Mouse (Mus musculus): ENCODE measurements around the gene Stfa2. TPM values are rescaled to one million over a fixed set of nuclear protein-coding genes. Genes with fewer than 3 reads are reported as not detected.
"Not testable (repeated sequence)": the region's sequence is repeated elsewhere in the genome, so short reads cannot be mapped to it uniquely, and the experiment has no call there.

The Stfa2 gene
- polyA plus RNA-seq (2012; rRNA removed): not detected in 2 replicates

DNA sequence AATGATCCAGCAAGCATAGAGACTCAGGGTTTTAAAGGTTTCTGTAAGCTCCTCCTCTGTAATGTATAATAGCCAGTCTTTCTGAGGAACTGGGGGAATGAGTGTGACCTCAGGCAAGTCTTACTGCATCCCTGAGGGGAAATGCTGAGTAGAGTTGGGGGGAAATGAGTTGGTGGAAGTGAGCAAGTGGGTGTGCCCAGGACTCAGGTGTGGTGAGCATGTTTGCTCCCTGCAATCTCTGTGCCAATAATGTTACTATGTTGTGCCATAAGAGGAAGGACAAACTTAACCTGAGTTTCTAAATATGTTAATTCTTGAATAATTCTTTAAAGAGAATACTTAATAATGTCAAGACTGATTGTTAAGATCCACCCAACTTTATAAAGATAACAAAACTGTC is at the start of gene Stfa2:
TSS of gene Stfa2 (minus strand) at position 101 of the 400 bp plus-strand sequence.
- Histone ChIP-seq H3K27ac (ENCODE audit: insufficient read depth, low read length) (no peak within 1 kb of the TSS), H3K4me1 (ENCODE audit: control insufficient read depth, insufficient read depth, low read length) (no peaks in the 10 kb centered on the region), H3K4me3 (ENCODE audit: insufficient read depth, low read length) (no peak within 1 kb of the TSS)
- no peak for TF ChIP-seq CTCF (IDR thresholded peaks at IDR 0.05; ENCODE audit: extremely low read depth, insufficient read depth, low read length)

DNA sequence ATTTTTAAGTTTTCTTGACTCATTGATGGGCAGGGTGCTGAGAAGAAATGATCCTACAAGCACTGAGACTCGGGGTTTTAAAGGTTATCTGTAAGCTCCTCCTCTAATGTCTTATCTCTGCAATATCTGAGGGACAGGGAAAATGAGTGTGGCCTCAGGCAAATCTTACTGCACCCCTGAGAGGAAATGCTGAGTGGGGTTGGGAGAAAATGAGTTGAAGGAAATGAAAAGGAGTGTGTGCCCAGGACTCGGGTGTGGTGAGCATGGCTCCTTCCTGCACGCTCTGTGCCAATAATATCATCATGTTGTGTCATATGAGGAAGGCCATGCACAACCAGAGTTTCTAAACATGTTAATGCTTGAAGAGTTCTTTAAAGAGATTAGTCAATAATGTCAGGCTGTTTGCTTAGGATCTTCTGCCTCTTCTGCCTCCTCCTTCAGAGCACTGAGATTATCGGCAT is 47.1 kb upstream of the Stfa2 start, which contains the start of gene Stfa3:
TSS of gene Stfa3 (minus strand) at position 51 of the 461 bp plus-strand sequence.
- Histone ChIP-seq H3K4me1 (ENCODE audit: control insufficient read depth, insufficient read depth, low read length) (no peaks in the 10 kb centered on the region), H3K27ac (ENCODE audit: insufficient read depth, low read length) (no peak within 1 kb of the TSS), H3K4me3 (ENCODE audit: insufficient read depth, low read length) (no peak within 1 kb of the TSS)
- TF ChIP-seq POLR2A (IDR thresholded peaks at IDR 0.05; ENCODE audit: extremely low read depth, insufficient read depth, low read length): no peak
- TF ChIP-seq CTCF (IDR thresholded peaks at IDR 0.05; ENCODE audit: extremely low read depth, insufficient read depth, low read length): no peak

DNA sequence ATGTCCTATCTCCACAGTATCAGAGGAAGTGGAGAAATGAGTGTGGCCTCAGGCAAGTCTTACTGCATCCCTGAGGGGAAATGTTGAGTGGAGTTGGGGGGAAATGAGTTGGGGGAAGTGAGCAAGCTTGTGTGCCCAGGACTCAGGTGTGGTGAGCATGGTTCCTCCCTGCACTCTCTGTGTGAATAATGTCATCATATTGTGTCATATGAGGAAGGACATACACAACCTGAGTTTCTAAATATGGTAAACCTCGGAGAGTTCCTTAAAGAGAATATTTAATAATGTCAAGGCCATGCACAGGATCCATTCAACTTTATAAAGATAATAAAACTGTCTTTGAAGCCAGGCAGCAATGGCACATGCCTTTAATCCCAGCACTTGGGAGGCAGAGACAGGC is 12.7 kb upstream of the Stfa2 start:
- not testable (repeated sequence) for H3K4me1 ChIP-seq (ENCODE audit: control insufficient read depth, insufficient read depth, low read length); H3K4me3 ChIP-seq (ENCODE audit: insufficient read depth, low read length); H3K27ac ChIP-seq (ENCODE audit: insufficient read depth, low read length)

DNA sequence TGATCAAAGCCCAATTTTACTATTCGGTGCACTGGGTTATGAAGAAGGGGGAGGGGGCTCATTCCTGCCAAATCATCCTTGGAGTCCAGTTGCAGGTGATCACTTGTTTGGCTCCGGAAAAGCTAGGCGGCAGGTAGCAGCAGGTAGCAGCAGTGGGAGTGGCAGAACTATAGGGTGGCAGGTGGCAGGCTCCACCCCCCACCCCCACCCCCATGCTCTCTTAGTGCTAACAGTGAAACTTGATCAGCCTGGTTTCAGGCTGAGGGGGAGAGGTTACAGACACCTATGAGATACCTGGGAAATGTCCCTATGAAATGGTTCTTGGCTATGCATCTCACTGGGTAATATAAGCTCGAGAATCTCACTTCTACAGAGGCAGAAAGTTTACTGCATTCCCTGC is 19.2 kb downstream of the Stfa2 start:
- TF ChIP-seq POLR2A (IDR thresholded peaks at IDR 0.05; ENCODE audit: extremely low read depth, insufficient read depth, low read length) (no peak), CTCF (IDR thresholded peaks at IDR 0.05; ENCODE audit: extremely low read depth, insufficient read depth, low read length) (no peak)
- Histone ChIP-seq H3K4me3 (ENCODE audit: insufficient read depth, low read length) (no peak overlapping the region), H3K4me1 (ENCODE audit: control insufficient read depth, insufficient read depth, low read length) (no peaks in the 10 kb centered on the region), H3K27ac (ENCODE audit: insufficient read depth, low read length) (no peak overlapping the region)

DNA sequence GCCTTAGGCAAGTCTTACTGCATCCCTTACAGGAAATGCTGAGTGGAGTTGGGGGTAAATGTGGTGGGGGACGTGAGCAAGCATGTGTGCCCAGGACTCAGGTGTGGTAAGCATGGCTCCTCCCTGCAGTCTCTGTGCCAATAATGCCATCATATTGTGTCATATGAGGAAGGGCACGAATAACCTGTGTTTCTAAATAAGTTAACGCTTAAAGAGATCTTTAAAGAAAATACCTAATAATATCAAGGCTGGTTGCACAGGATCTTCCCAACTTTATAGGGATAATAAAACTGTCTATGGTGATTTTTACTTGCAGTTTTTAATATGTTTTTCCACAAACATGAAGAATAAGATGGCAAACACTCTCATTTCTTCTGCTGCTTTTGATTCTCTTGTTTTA is 40.6 kb downstream of the Stfa2 start, which contains the start of gene BC100530:
TSS of gene BC100530 (minus strand) at position 101 of the 400 bp plus-strand sequence.
- not testable (repeated sequence) for H3K4me3 ChIP-seq (ENCODE audit: insufficient read depth, low read length); H3K4me1 ChIP-seq (ENCODE audit: control insufficient read depth, insufficient read depth, low read length); H3K27ac ChIP-seq (ENCODE audit: insufficient read depth, low read length)

Other genes with a start within 250 kb of the Stfa2 start
- gene Gm5483, start 224.2 kb downstream of the Stfa2 start, polyA plus RNA-seq (2012; rRNA removed): not detected in 2 replicates
- gene Gm5416, start 198.1 kb downstream of the Stfa2 start, polyA plus RNA-seq (2012; rRNA removed): not detected in 2 replicates
- gene 2010005H15Rik, start 187.0 kb downstream of the Stfa2 start, polyA plus RNA-seq (2012; rRNA removed): not detected in 2 replicates
- not detected in 2 replicates for gene Stfa1, start 131.5 kb downstream of the Stfa2 start, polyA plus RNA-seq (2012; rRNA removed)
- not detected in 2 replicates for gene BC117090, start 74.1 kb downstream of the Stfa2 start, polyA plus RNA-seq (2012; rRNA removed)
- gene BC100530, start 40.7 kb downstream of the Stfa2 start, polyA plus RNA-seq (2012; rRNA removed): not detected in 2 replicates
- not detected in 2 replicates for gene Stfa3, start 46.9 kb upstream of the Stfa2 start, polyA plus RNA-seq (2012; rRNA removed)
- gene Casr, start 153.7 kb upstream of the Stfa2 start, polyA plus RNA-seq (2012; rRNA removed): 0.31 and 0.32 TPM in 2 replicates